Mouse (Mus musculus): ENCODE results near the gene Kif2a. TPM values are rescaled to one million over a fixed set of nuclear protein-coding genes. Genes with fewer than 3 reads are reported as not detected.
"Not testable (repeated sequence)": the region's sequence is repeated elsewhere in the genome, so short reads cannot be mapped to it uniquely, and the experiment has no call there.

The Kif2a gene
- total RNA-seq, 2 experiments from 2014 or later: 20.3 to 54.5 TPM

DNA sequence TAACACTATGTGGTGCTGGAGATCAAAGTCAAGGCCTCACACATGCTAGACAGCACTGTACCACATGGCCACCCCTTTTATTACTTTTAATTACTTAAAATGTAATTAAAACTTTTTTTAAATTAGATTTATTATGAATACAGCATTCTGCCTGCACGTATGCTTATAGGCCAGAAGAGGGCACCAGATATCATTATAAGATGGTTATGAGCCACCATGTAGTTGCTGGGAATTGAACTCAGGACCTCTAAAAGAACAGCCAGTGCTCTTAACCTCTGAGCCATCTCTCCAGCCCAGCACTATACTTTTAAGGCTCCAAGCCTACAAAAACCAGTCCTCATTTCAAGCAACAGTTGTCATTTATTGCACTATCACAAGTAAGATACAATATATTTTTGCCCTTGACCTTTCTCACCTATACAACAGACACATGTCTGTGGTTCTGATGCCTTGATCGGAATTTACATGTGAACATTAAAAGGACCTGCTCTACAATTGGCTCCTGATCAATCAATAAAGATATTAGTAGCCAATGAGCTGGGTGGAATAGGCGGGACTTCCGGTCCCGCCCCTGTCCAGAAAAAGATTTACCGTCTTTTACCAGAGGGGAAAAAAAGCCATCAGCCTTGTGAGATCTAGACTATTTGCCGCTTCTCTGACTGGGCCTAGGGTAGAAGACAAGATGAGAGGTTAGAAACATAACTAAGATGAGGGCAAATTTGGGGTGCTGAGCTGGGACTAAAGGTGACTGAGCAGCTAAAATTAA, 80.5 kb downstream of the Kif2a start:
- no peak for ATAC-seq (replicated peaks; ENCODE audit: poor library complexity, severe bottlenecking)

DNA sequence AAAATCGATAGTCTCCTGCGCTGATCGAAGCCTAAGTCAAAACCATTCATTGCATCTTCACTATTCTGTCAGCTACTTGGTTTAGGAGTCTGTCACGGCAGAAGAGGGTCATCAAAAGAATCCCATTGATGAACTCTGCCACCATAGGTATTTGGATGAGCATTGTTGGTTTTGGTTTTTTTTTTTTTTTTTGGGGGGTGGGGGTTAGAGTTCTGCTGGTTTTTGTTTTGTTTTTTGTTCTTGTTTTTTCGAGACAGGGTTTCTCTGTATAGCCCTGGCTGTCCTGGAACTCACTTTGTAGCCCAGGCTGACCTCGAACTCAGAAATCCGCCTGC, 84.8 kb downstream of the Kif2a start:
- no peak for ATAC-seq (replicated peaks; ENCODE audit: poor library complexity, severe bottlenecking)

DNA sequence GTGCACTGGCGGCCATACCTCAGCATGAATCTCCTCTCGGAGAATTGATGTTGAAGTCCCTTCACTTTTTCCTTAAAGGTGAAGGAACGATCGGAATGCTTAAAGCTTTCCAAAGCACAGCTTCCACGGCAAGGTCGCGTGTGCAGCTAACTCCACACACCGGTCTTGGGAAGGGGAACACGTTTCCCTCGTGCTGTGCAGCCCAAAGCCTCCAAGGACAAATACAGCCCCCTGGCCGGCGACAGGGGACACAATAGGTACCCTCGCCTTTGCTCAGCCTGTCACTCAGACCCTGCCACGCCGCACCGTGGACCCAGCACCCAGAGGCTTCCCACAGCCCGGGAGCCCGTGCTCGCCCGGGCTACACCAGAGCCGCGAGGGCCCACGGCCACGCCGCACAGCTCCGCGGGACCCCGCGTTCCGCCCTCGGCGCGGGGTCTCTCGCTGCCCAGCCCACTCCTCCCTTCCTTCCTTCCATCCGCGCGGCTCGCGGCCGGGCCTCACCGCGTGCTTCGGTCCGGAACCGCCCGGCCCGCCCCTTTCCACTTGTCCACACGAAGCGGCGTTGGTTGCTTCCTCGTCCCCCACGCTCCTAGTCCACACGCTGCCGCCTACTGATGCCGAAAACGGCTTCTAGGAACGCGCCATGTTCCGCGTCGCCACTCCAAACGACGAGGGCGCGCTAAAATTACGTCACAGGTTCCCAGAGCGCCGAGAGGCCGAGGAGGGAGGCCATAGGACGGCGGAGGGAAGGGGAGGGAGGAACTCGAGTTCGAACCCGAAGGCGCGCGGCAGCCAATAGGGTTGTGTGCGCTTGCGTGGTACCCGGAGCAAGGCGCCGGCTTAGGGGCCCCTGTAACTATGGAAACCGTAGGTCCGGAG, 85.4 kb downstream of the Kif2a start, which contains the start of gene Ipo11:
Gene Ipo11, minus strand, starts transcription at position 703 of the 882 bp plus-strand sequence.
- peak; percentile 98 for ATAC-seq (replicated peaks; ENCODE audit: poor library complexity, severe bottlenecking)

DNA sequence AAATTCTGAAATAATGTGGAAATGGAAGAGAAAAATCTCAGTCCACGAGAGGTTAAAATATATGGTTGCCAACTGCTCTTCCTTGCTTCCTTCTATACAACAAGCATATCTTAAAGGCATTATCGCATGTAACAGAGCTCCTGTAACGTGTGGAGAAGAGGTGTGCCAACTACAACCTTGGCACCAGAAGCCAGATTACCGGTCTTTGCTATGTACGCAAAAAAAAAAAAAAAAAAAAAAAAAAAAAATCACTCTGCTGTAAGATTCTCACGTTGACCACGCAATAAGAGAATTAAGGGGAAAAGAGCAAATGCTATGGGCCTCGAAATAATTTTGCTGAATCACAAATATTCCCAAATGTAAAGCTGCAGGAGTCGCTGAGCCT, 86.1 kb downstream of the Kif2a start:
- ATAC-seq (replicated peaks; ENCODE audit: poor library complexity, severe bottlenecking): no peak

DNA sequence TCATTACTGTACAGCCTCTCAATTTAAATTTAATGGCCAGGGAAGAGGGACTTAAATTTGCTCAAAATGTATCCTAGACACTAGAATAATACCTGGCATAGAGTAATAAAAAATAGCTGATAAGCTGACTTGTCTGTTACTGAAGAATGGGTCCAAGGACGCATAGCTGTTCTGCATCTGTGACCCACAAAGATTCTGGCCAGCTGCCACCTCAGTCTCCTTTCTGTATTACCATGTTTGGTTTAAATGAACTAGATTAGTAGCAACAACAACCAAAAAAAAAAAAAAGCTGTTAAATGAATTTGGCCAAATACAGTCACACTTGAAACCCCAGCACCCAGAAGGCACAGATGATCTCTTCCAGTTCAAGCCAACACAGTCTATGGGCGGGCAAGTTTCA, 92.7 kb downstream of the Kif2a start:
- ATAC-seq (replicated peaks; ENCODE audit: poor library complexity, severe bottlenecking): no peak

DNA sequence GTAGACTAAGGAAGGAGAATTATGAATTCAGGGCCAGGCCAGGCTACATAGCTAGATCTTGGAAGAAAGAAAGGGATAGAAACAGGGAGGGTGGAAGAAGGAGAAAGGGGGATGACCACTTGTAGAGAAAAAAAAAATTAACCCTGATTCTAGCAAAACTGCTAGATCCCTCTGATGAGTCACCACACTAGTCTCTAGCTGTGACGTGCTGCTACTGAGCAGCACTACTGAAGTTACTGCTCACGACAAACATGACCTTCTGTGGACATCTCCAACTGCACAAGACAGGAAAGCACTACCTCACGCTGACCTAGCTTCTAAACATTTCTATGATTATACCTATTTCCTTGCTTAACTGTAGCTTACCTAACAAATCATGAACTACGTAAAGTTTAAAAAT, 93.6 kb downstream of the Kif2a start:
- ATAC-seq (replicated peaks; ENCODE audit: poor library complexity, severe bottlenecking): no peak

DNA sequence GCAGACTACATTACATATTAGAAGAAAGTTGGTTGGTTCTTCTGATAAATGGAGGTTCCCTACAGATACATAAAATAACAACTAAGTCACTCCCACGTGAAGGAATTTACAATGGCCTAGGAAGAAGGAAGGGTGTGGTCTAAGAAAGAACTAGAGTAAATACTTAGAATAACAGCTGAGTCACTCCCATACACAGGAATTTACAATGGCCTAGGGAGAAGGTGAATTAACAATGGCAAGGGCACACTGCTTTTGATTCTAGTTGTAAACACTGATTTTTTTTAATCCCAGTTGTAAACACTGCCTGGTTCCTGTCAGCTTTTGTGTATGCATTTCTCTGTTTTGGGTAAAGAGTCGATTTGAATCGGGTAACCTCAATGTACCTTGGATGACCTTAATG, 96.0 kb downstream of the Kif2a start:
- ATAC-seq (replicated peaks; ENCODE audit: poor library complexity, severe bottlenecking): not testable (repeated sequence)

DNA sequence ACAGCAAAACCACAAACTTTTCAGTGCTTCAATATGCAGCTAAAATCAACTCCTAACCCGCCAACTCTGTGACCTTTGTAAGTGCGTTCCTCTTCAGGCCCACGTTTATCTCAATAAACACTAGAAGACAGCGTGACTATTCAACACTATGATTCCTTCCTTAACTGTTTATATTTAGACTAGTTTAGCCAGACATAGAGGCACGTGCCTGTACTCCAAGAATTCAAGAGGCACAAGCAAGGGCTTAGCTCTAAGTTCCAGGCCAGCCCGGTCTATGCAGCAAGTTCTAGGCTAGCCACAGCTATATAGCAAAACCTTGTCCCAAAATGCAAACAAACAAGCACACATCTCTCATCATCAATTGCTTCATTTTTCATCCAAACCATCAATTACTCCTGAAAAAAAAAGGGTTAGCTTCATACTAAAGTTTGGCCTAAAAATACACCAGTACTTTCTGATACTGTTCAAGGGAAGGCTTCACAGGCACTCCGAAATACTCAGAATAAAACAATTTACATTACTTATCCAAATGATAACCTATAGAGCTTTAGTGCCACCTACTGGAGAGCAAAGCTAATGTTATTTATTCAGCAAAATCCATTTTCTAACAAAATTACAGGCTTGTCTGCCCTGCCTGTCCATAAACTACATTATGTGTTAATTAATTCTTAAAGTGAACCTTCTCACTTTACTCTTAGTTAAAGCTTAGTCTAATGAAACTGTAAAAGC, 103.4 kb downstream of the Kif2a start:
- ATAC-seq (replicated peaks; ENCODE audit: poor library complexity, severe bottlenecking): peak; percentile 66; the same call in 1 of the 2 replicates

DNA sequence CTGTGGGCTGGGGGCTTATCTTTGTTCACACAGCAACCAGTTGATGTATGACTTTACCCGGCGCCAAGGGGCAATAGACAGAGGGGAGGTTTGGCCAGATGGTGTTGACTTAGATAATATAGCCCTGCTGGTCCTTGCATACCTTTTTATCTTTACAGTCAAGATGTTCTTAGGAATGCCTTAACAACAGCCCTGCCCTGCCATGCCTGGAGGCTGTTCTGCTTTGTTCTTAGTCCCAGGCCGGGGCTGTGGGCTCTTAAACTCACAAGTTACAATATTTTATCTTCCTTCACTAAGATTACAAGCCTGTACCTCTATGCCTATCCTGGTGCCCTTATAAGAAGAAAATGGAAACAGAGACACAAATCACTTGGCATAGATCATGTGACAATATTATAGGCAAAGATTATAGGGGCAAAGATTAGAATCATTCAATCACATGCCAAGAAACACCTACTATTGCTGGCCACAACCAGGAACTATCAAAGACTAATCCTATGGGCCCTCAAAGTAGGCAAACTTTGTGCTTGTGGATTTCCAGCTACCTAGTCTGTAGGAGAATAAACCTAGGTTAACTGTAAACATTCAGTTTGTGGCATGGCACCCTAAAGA, 108.7 kb downstream of the Kif2a start:
- no peak for ATAC-seq (replicated peaks; ENCODE audit: poor library complexity, severe bottlenecking)

DNA sequence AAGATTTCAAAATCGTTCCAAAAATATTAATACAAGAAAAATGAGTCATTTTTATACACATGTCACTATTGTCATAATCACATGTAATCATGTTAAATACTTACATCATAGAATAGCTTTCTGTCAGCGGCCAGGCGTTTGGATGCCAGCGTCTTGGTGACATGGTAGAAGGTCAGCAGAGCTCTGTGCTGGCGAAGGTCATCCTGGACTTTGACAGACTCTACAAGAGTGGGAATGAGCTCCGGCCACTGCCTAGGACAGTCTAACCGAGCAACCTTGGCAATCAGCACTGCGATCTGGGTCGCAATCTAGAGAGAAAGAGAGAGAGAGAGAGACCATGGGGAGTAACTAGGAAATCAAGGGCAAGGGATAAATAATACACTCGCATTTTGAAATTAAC, 111.8 kb downstream of the Kif2a start:
- ATAC-seq (replicated peaks; ENCODE audit: poor library complexity, severe bottlenecking): no peak

Other genes with a start within 250 kb of the Kif2a start
- gene Ipo11, start 85.2 kb downstream of the Kif2a start, total RNA-seq (2014; fragmentation: Nextera tagmentation): 32.7 and 42.3 TPM in 2 replicates
- gene Ipo11, start 85.2 kb downstream of the Kif2a start, total RNA-seq (2017): 31.8 and 46.4 TPM in 2 replicates
- gene Dimt1, start 75.0 kb downstream of the Kif2a start, total RNA-seq (2014; fragmentation: Nextera tagmentation): 22.9 and 36.8 TPM in 2 replicates
- 15.4 and 23.5 TPM in 2 replicates for gene Dimt1, start 75.0 kb downstream of the Kif2a start, total RNA-seq (2017)